Mouse (Mus musculus) liver, adult 2 months (tissue): ENCODE measurements around the gene Zfyve1.

Source experiments
- CTCF ChIP-seq: fragments of 200-500 bp; IDR thresholded peaks from 2 replicates; pipeline ENCODE4 v1.5.1; 2011; ENCODE audit warnings: low read depth, low read length, control low read depth
- POLR2A ChIP-seq: fragments of 200-500 bp; IDR thresholded peaks from 2 replicates; pipeline ENCODE4 v1.6.1; 2011; ENCODE audit warnings: low read length, control low read depth; ENCODE audit not compliant: insufficient read depth; ENCODE audit errors: extremely low read depth

DNA sequence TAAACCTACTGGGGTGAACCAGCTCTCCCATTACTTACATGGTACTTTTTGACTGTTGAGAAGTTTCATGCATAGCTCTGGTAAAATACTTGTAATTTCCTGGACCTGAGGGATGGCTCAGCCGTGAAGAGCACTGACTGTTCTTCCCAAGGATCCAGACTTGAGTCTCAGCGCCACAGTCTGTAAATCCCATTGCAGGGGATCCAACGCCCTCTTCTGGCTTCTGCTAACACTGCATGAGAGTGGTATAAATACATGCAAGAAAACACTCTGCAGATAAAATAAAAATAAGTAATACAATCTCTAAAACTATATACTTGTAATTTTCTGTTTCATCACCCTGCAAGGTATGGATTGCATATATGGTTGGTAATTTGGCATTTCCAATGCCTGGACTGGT is 99.1 kb downstream of the Zfyve1 start:
- TF ChIP-seq POLR2A (no peak), CTCF (no peak)
